Mouse (Mus musculus): ENCODE results near the gene Gpr137.

Gpr137 gene

DNA sequence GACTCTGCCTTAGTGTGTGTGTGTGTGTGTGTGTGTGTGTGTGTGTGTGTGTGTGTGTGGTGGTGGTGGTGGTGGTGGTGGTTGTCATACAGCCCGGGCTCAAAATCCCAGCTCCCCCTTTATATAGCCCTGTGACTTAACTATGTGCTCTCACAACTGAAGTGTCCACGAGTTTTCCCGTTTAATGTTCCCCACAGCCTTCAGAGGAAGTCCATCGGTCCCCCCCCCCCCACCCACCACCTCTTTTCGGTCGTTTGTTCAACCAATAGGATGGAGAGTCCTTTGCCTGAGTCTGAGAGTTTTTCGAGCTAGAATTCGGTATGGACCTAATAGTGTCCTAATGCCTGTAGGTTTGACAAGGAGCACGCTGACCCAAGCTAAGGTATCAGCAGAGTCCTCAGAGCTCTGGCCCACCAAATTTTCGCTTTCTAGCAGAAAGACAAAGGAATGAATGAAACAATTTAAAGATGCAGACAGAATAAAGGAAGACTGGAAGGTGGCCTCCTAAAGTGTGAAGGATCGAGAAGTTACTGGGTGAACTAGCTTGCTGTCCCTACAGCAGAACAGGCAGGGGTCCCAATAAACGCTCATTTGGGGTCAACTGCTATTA, 31.4 kb upstream of the Gpr137 start:
- in situ Hi-C loops (cut with MboI), result no loop called here

DNA sequence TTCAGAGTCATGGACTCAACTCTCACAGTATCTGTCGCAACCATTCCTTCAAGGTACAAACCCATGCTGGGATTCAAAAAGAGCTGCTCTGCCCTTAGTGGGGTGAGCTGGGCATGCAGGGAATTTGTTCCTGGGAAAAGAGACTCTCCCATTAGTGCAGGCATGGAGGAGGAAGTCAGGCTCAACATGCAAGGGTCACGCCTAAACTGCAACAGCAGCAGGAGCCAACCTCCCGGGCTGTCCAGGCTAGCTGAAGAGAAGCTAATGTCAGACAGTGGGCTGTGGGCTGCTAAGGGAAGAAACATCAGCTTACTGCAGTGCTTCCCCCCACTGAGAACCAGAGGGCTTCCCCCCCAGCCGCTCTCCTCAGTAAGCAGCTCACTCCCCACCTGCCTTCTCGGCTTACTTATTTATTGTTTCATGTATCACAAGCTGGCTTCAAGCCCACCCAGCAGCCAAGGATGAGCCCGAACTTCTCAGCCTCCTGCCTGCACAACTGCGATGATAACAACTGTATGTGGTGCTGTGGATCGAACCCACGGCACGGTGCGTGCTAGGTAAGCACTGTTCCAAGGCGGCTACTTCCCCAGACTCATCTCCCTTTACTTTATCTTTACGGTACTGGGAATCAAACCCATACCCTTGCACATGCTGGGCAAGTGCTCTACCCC, 30.1 kb upstream of the Gpr137 start:
- in situ Hi-C loops (cut with MboI), result no loop called here

DNA sequence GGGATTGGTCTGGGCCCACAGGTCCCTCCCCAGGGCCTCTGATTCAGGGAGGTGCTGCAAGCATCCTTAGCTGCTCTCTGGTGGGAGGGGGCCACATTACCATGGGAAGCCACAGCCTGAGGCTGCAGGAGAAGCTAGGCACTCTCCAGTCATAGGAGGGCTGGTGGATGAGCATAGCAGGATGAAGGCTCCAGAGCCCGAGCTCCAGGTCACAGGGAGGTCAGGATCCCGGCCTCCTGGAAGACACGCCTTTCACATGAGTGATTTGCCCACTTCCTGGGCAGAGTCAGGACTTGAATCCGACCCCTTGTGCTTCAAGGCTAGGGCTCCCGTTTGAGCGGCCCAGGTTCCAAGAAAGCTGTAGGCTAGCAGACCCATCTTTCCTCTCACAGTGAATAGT, 29.4 kb upstream of the Gpr137 start:
- in situ Hi-C loops (cut with MboI), result no loop called here

DNA sequence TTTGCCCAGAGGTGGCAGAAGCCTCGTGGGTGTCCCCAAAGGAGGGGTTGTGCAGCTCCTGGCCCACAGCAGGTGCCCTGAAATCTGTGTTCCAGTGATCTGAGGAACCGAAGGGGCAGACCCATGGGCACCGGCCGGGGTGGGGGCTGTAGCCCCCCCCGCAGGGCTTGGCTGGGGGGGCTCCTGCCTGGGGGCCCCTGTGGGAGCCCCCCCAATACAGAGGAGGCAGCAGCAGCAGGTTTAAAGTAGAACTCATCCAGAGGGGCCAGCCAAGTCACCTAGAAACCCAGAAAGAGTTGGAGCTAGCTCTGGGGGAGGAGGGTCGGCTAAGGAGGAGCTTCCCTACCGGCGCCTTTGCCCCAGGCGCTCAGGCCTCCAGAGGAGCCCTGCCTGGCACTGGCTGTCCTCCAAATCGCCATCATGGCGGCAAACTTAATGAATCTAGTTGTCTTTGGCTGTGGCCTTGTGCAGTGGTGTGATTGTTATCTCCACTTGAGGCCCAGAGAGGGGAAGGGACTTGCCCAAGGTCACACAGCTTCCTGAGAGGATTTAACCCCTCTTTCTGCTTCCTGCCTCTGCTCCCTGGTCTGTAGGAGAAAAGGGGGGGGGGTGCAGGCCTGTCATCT, 28.3 kb upstream of the Gpr137 start:
- in situ Hi-C loops (cut with MboI), result no loop called here

DNA sequence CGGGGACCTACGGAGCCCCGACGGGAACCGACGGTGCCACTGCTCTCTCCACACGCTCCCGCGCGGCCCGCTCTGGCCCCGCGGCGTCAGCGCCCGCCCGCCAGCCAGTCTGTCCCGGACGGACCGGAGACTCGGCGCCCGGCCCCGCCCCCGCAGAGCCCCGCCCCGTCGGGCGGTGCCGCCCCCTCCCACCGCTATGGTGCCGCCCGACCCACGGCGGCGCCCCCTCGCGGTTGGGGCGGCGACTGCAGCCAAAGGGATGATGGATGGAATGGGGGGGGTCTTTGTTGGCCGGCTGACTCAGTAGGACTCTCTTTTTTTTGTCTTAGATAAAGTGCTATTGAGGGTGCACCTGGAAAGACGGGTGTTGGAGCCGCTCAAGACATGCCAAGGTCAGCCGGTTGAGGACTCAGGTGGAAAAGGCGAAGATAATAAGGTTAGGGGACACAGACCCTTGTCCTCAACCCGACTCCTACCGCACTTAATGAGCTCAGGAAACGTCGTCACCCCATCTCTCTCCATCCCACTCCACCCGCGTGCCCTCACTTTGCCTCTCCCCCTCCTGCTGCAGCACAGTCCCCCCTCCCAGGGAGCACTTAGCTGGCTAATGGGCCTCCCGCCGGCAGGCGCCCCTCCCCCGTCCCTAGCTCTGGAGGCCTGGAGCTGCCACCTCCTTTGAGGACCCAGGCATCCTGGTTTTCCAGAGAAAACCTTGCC, 27.5 kb upstream of the Gpr137 start:
- in situ Hi-C loops (cut with MboI), result no loop called here

DNA sequence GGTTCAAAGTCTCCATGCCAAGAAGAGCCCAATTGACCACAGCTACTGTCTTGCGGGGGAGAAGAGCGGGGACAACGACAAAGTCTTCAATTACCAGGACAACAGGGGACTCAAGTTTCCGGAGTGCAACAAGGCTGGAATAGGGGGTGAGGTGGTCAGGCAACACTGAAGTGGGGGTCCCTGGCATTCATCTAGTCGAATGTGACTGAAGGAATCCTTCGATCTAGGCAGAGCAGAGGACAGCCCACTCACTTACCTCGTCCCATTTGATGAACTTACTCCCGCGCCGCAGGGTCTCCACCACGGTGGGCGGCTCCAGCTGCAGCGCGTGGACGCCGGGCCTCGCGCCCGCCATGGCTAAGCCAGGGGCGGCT, 27.0 kb upstream of the Gpr137 start:
- in situ Hi-C loops (cut with MboI), result no loop called here

DNA sequence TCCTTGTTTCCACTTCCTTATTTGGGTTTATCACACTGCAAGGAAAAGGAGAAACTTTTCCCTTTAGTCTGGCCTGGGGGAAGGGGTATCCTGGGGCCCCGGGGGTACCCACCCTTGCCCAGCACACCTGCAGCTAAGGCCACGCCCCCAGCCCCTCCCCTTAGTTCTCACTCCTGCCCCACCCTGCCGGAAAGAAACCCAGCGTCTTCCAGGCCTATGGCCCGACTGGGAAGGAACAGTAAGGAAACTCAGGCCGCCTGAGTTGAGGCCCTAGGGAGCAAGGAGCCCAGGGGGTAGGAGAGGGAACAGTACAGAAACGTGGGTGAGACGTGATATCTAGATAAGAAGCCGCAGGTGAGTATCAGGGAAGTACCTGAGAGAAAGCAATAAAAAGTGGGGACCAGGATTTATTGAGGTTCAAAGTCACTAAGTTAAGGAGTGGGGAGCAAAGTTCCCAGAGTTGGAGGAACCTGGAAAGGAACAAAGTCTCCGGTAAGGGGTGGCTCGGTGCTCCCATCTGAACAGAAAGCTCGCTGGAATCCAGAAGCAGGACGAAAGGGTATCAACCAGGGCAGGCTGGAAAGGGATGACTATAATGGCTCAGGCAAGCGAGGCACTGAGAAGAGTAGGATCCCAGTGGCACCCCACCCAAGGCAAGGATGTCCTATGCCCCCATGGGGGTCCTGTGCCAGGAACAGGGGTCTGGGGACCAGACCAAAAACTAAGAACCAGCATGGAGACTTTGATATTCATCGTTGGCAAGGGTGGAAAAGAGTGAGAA, 26.4 kb upstream of the Gpr137 start:
- in situ Hi-C loops (cut with MboI), result no loop called here

DNA sequence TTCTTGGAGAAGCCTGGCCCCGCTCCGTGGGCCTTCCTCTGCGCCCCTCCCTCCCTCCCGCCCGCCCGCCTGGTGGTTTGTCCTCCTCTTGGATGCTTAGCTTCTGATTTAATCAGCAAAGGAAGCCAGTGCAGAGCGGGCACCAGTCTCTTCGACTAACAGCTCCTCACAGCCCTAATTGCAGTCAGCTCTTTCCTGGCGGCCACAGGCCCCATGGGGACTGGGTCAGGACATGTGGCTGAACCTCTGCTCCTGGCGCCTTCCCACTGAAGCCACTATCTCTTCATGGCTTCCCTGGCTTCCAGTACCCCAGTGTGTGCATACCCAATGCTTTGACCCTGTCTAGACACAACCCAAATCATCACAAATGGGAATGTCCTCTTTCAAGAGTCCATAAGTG, 14.2 kb upstream of the Gpr137 start:
- in situ Hi-C loops (cut with MboI), result no loop called here

DNA sequence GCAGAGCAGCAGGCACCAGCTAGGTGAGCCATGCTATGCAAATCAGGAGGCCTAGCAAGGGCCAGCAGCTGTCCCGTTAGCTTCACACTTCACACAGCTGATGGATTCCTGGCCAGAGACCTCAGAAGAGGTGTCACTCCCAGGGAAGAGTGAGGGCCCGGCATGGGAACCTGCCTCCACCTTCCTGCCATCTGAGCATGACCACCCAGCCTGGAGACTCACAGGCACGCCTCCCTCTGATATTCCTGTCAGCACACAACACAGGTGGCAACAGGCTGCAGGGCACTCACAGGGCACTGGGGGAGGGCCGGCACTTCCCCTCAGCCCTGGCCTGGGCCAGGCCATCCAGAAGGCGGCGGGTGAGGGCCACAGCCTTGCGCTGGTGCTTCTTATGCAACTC, 13.1 kb upstream of the Gpr137 start:
- in situ Hi-C loops (cut with MboI), result no loop called here

DNA sequence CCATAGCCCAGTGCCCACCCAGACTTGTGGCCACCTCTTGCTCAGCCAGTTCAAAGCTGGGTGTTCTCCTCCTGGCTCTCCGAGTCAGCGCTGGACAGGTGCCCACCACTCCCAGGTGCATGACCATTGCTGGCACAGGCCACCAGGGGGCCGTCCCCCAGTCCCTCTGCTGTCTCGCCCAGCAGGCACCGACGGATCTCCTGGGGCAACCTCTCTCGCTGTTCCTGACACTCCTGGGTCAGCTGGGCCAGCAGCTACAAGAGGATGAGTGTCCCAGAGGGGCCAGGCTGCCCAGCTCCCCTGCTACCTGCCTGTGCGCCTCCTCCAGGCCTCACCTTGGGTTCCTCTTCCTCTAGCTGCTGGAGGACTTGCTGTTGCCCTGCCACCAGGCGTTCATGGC, 11.8 kb upstream of the Gpr137 start:
- in situ Hi-C loops (cut with MboI), result no loop called here

DNA sequence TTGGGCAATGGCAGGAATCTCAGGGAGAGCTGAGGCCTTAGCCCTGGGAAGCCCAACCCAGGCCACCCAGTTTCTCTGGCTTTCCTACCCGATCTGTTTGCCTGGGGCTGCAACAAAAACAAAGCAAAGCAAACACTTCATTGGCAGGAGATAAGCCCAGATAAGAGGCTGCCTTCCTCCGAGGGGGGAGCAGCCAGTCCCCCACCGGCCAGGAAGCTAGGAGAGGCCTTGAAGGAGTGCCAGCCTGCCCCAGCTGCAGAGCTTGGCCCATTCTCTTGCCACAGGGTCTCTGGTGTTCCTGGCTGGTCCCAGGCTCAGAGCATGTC, 10.4 kb upstream of the Gpr137 start:
- in situ Hi-C loops (cut with MboI), result no loop called here

DNA sequence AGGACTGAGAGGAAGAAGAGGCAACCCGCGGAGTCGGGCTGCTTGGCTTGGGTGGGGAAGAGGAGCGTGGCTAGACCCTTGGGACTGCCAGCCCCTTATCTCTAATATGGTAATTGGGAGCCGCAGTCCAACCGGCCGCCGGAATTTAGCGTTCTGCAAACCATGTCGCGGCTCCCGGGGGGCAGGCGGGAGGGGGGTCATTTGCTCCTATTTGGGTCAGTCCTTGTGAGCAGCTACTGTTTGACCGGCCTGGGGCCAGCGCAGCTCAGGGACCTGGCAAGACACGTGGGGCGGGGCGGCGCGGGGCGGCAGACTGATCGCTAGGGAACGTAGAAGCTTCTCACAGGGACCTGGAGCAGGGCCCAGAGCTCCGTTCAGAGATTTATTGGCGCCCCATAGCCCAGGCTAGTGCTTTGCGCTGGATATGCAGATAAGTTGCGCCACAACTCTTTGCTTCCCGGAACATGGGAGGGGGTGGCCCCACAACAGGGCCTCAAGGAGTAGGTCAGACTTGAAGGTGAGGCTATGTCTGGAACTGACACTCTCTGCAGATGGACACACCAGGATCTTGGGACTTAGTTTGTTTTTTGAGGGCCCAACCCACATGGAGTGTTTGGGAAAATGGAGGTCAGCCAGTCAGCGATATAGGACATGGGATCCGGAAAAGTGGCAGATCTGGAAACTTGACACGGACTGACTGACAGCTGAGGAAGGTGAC, 9.9 kb upstream of the Gpr137 start:
- in situ Hi-C loops (cut with MboI), result no loop called here

DNA sequence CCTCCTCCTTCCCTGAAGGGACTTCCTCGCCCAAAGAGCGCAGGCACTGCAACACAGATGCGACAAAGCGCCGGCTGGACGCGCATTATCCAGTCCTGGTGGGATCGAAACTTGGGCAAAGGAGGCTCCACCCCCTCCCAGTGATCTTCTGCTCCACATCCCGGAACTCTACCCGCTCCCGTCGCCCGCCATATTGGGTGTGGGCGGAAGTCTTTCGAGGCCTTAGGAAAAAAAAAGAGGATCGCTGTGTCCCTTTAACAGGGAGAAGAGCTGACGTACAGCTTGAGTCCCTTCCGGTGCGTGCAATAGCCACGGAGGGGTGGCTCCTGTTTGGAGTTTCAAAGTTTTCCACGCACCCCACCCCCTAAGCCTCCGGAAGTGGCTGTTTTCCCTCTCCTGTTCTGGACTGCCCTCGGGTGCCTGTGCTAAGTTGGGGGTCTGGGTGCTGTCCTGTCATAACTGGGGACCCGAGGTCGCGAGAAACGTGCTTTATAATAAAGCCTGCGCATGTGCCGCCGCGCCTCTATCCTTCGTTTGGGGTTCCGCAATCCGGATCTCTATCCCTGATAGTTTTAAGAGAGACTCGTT, 9.2 kb upstream of the Gpr137 start:
- in situ Hi-C loops (cut with MboI), result no loop called here

DNA sequence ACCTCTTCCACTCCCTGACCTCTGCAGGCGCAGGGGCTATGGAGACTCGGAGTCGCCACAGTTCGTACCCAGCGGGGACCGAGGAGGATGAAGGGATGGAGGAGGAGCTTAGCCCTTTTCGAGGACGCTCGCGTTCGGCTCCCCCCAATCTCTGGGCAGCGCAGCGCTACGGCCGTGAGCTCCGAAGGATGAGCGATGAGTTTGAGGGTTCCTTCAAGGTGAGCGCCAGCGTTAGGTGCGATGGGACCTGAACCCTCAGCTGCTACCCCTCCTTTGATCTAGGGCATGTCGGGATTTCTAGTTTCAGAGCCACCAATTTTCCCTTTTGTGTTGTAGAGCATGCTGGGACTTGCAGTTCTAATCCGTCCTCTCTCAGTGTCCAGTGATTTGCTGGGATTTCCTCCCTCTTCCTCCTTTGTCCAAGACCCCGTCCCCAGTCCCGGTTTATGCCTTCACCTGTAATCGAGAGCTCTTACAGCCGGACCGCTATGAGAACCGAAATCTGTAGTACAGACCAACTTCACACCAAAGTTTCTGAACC, 8.4 kb upstream of the Gpr137 start:
- in situ Hi-C loops (cut with MboI), result no loop called here

DNA sequence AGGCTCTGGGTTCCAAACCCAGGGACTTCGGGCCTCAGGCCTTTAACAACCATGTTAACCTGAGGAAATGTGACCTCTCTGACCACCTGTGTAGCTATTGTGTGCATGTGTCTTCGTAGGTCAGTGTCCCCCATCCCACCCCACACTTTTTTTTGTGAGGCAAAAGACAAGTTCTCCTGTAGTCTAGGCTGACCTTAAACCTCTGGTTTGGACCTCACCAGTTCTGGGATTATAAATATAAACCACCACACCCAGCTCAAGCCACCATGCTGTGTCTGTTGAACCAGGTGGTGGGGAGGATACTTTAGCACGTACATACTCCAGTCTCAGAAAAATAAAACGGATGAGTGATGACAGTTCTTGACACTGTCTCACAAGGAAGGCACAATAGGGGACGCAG, 7.7 kb upstream of the Gpr137 start:
- in situ Hi-C loops (cut with MboI), result no loop called here

DNA sequence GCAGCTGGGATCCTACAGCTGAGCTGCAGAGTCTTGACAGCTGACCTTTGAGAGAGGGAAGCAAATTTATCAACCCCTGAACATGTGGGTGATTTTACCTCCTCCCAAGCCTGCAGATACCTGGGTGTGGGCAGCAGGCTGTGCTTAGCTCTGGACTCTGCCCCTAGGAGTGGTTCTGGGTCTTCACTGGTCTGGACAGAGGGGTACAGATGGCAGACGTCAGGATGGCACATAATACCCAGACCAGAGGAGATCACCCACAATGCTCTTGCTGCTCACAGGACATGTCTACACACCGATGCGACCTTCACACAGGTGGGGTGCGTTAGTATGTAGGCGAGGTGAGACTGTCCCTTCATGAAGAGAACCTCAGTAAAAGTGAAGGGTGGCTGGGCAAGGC, 7.3 kb upstream of the Gpr137 start:
- in situ Hi-C loops (cut with MboI), result no loop called here

DNA sequence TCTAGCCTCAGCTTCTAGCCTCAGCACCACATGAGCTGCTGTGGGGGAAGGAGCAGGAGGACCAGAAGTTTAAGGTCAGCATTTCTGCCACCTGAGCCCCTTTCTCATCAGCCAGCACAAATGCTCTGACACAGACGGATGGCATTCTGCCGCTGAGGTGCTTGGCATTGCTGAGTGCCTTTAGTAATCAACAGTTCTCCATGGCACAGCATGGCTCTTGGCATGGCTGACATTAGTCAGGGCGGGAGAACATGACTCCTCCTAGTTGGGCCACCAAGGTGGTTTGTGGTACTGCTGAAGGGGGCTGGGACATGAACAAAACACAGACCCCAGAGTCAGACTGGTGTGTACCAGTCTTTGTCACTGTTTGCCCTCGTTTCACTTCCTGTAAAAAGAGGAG, 5.9 kb upstream of the Gpr137 start:
- in situ Hi-C loops (cut with MboI), result no loop called here

DNA sequence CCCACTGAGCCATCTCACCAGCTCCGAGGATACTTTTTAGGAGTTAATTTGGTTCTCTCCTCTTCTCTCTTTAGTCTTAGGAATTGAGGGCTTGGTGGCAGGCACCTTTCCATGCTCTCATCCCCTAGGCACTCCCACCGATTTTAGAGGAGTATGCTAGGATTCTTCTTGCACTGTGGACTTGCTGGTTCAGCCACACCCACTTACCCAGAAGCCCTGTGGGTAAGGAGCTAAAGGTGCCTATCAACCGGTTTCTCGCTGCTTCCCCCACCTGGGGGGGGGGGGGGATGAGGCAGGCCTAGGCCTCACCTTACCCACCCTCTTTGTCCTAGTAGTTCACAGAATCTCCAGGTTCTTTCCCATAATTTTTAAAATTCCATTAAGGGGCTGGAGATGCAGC, 5.5 kb upstream of the Gpr137 start:
- in situ Hi-C loops (cut with MboI), result no loop called here

DNA sequence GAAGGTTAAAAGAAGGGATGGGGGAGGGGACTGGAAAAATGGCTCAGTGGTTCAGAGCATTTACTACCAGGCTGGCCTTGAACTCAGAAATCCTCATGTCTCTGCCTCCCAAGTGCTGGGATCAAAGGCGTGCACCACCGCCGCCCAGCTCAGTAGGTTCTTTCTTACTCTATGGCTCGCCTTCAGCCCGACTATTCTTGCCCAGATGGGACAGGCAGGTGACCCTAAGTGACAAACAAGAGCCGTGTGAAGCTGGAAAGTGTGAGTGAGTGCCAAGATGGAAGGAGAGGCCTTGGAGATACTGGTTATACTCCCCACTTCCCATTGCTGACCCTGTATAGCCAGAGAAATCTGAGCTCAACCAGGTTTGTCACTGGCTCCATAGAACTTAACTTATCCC, 1.4 kb upstream of the Gpr137 start:
- in situ Hi-C loops (cut with MboI), result no loop called here

DNA sequence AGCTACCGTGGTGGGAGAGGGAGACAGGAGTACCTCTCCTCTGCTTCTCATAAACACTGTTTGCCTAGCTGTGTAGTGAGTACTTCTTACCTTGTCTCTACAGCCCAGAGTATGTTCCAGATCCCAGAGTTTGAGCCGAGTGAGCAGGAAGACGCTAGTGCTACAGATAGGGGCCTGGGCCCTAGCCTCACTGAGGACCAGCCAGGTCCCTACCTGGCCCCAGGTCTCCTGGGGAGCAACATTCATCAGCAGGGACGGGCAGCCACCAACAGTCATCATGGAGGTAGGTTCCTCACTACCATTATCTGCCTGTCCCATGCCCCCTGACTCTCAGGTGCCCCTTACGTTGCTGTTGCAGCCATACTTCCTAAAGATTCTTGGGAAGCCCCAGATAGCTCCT, 484 bp upstream of the Gpr137 start:
- in situ Hi-C loops (cut with MboI), result no loop called here
